Comparison of ENCODE assay signal across 8 mouse cellular contexts in genomic region chr6:51523807-51524320, GRCm38 (mm10). TPM values are rescaled to one million over a fixed set of nuclear protein-coding genes. Genes with fewer than 3 reads are reported as not detected.
DNase-seq lines count a peak whose midpoint lies in the region; ATAC-seq and TF ChIP-seq lines count a peak whose summit lies in the region.

Gene Snx10, plus strand, starts transcription at chr6:51523901.

- H3K27ac ChIP-seq in embryonic facial prominence, embryonic 10.5 days (replicated peaks), result peak within 1 kb of the TSS; percentile 86
- no peak within 1 kb of the TSS; the same call in 1 of the 2 replicates for H3K27ac ChIP-seq in intestine, embryonic 16.5 days (ENCODE audit: low read length)
- no peak within 1 kb of the TSS; the same call in 1 of the 2 replicates for H3K27ac ChIP-seq in testis, adult 2 months (ENCODE audit: control insufficient read depth, insufficient read depth, low read depth, low read length)

- peak; percentile 33 for ATAC-seq in granulocyte monocyte progenitor cell, adult 5-6 weeks (replicated peaks; ENCODE audit: poor library complexity, severe bottlenecking)
- peak; percentile 75 for ATAC-seq in intestine, embryonic 16.5 days
- no peak for ATAC-seq in monocyte, adult 5-6 weeks (replicated peaks; ENCODE audit: insufficient number of reproducible peaks, low FRiP score, low TSS enrichment, poor library complexity, severe bottlenecking)

- no peaks in the 10 kb centered on the region for H3K9me3 ChIP-seq in embryonic facial prominence, embryonic 10.5 days
- no peaks in the 10 kb centered on the region for H3K9me3 ChIP-seq in intestine, embryonic 16.5 days (ENCODE audit: control insufficient read depth, low read length)

- no peaks in the 10 kb centered on the region for H3K27me3 ChIP-seq in embryonic facial prominence, embryonic 10.5 days (replicated peaks; ENCODE audit: low read depth, poor library complexity, severe bottlenecking)
- no peaks in the 10 kb centered on the region for H3K27me3 ChIP-seq in intestine, embryonic 16.5 days (replicated peaks; ENCODE audit: control insufficient read depth, insufficient read depth, low read length)
- no peaks in the 10 kb centered on the region for H3K27me3 ChIP-seq in testis, adult 2 months (ENCODE audit: control insufficient read depth, insufficient read depth, low read length)

- peaks cover 11% of the 10 kb centered on the region for H3K4me1 ChIP-seq in embryonic facial prominence, embryonic 10.5 days
- peaks cover 10% of the 10 kb centered on the region; the same call in 1 of the 2 replicates for H3K4me1 ChIP-seq in intestine, embryonic 16.5 days (ENCODE audit: control insufficient read depth, insufficient read depth, low read length)
- H3K4me1 ChIP-seq in testis, adult 2 months (ENCODE audit: control insufficient read depth, insufficient read depth, low read length), result peaks cover 11% of the 10 kb centered on the region

- no peak for TF ChIP-seq POLR2A in testis, adult 2 months (IDR thresholded peaks at IDR 0.05; ENCODE audit: control insufficient read depth, low read depth, low read length)

- no peaks in the 10 kb centered on the region for H3K36me3 ChIP-seq in embryonic facial prominence, embryonic 10.5 days (replicated peaks)
- H3K36me3 ChIP-seq in intestine, embryonic 16.5 days (ENCODE audit: control insufficient read depth, insufficient read depth, low read length), result no peaks in the 10 kb centered on the region
- H3K36me3 ChIP-seq in testis, adult 2 months (ENCODE audit: control insufficient read depth, insufficient read depth, low read length), result no peaks in the 10 kb centered on the region

- peak within 1 kb of the TSS; percentile 95 for H3K4me2 ChIP-seq in intestine, embryonic 16.5 days (ENCODE audit: low read depth, low read length)

- TF ChIP-seq CTCF in testis, adult 2 months (IDR thresholded peaks at IDR 0.05; ENCODE audit: control insufficient read depth, insufficient read depth, insufficient replicate concordance, low read depth, low read length), result no peak

- DNase-seq in urinary bladder, adult 18-20 months (ENCODE audit: low spot score in 2 of 2), result peak; percentile 50 to 51
- no peak for DNase-seq in urinary bladder, postnatal 10 days (ENCODE audit: low spot score)
- peak; percentile 70 for DNase-seq in embryonic facial prominence, embryonic 10.5 days (ENCODE audit: low spot score)
- DNase-seq in liver, result peak; percentile 25

- peak within 1 kb of the TSS; percentile 81 for H3K4me3 ChIP-seq in embryonic facial prominence, embryonic 10.5 days
- H3K4me3 ChIP-seq in intestine, embryonic 16.5 days (ENCODE audit: low read length), result peak within 1 kb of the TSS; percentile 74
- peak within 1 kb of the TSS; percentile 94 for H3K4me3 ChIP-seq in testis, adult 2 months (ENCODE audit: control insufficient read depth, low read depth, low read length)

- WGBS in embryonic facial prominence, embryonic 10.5 days, result under 1% methylated on average over 47 of the region's 47 CpGs
- WGBS in intestine, embryonic 16.5 days, result under 1% methylated on average over 47 of the region's 47 CpGs

- H3K9ac ChIP-seq in intestine, embryonic 16.5 days (ENCODE audit: low read depth, low read length), result peak within 1 kb of the TSS; percentile 80

RNA-seq across cellular contexts. Expression of gene Snx10, which starts in this region (rescaled TPM):
- polyA plus RNA-seq in embryonic facial prominence, embryonic 10.5 days (2016; fragmentation: Nextera tagmentation; extraction: Ambion mirVana), result 22.7 and 24.0 TPM in 2 replicates
- total RNA-seq in granulocyte monocyte progenitor cell, adult 5-6 weeks (2014; fragmentation: Nextera tagmentation), result 54.5 and 58.4 TPM in 2 replicates
- 57.2 and 65.3 TPM in 2 replicates for total RNA-seq in granulocyte monocyte progenitor cell, adult 5-6 weeks (2017)
- 11.3 and 12.1 TPM in 2 replicates for polyA plus RNA-seq in intestine, embryonic 16.5 days (2015; fragmentation: Nextera tagmentation; extraction: Ambion mirVana)
- total RNA-seq in monocyte, adult 5-6 weeks (2017), result 79.7 to 97.3 TPM (median 87.0 TPM) in 3 replicates
- polyA plus RNA-seq in testis, adult 2 months (2012; rRNA removed), result 1.5 and 1.7 TPM in 2 replicates
